In genomic region chr14:55148363-55148915, GRCm38 (mm10) we compare ENCODE assay signal across 8 mouse cellular contexts. TPM values are rescaled to one million over a fixed set of nuclear protein-coding genes. Genes with fewer than 3 reads are reported as not detected.
DNase-seq lines count a peak whose midpoint lies in the region; ATAC-seq and TF ChIP-seq lines count a peak whose summit lies in the region.
"Had no signal": no experiment of that assay in that cellular context is flagged by ENCODE, and none has a peak within 500 bp of the region (broad histone marks: within the 10 kb centered on the region; RNA-seq: fewer than 3 reads in every experiment).

No protein-coding gene starts in this region.

- no peak for ATAC-seq in embryonic facial prominence, embryonic 11.5 days (replicated peaks; ENCODE audit: insufficient number of reproducible peaks, low FRiP score, low TSS enrichment, low read depth)
- ATAC-seq in hindbrain, embryonic 12.5 days (ENCODE audit: low FRiP score): peak; percentile 68; the same call in 1 of the 2 replicates

- peak; percentile 46 for TF ChIP-seq CTCF in bone marrow, adult 2 months (IDR thresholded peaks at IDR 0.05; ENCODE audit: control insufficient read depth, insufficient read depth, low read length)

- no peak overlapping the region for H3K4me2 ChIP-seq in embryonic facial prominence, embryonic 11.5 days (ENCODE audit: low read depth, low read length)
- H3K4me2 ChIP-seq in hindbrain, embryonic 12.5 days (replicated peaks): no peak overlapping the region
- H3K4me2 ChIP-seq: limb, embryonic 15.5 days had no signal

- H3K4me3 ChIP-seq in bone marrow, adult 2 months (replicated peaks; ENCODE audit: control insufficient read depth, low read depth, low read length): no peak overlapping the region
- no peak overlapping the region for H3K4me3 ChIP-seq in embryonic facial prominence, embryonic 11.5 days (ENCODE audit: low read depth, low read length)
- H3K4me3 ChIP-seq in hindbrain, embryonic 12.5 days: no peak overlapping the region
- no peak overlapping the region for H3K4me3 ChIP-seq in midbrain, embryonic 10.5 days
- H3K4me3 ChIP-seq: limb, embryonic 15.5 days had no signal

- DNase-seq in MEL-GATA-1-ER (ENCODE audit: extremely low read depth, low read depth): peak; percentile 21
- DNase-seq in embryonic facial prominence, embryonic 11.5 days (ENCODE audit: low spot score): peak; percentile 86
- DNase-seq in layer of hippocampus, postnatal 10 days (ENCODE audit: low spot score in 2 of 2): peak; percentile 85 to 86
- peak; percentile 66 for DNase-seq in midbrain, embryonic 10.5 days (ENCODE audit: low spot score)
- peak; percentile 34 for DNase-seq in skeletal muscle tissue, adult 2 months (ENCODE audit: low read depth, low spot score)

- H3K36me3 ChIP-seq in embryonic facial prominence, embryonic 11.5 days (replicated peaks; ENCODE audit: control insufficient read depth, insufficient read depth, low read depth, low read length): no peaks in the 10 kb centered on the region
- no peaks in the 10 kb centered on the region for H3K36me3 ChIP-seq in hindbrain, embryonic 12.5 days
- H3K36me3 ChIP-seq in midbrain, embryonic 10.5 days: no peaks in the 10 kb centered on the region
- H3K36me3 ChIP-seq: limb, embryonic 15.5 days had no signal

- no peak overlapping the region for H3K9ac ChIP-seq in embryonic facial prominence, embryonic 11.5 days (replicated peaks; ENCODE audit: low read length)
- no peak overlapping the region for H3K9ac ChIP-seq in hindbrain, embryonic 12.5 days
- H3K9ac ChIP-seq: limb, embryonic 15.5 days had no signal

- no peaks in the 10 kb centered on the region; the same call in 1 of the 2 replicates for H3K4me1 ChIP-seq in bone marrow, adult 2 months (ENCODE audit: control insufficient read depth, insufficient read depth, low read length)
- H3K4me1 ChIP-seq in embryonic facial prominence, embryonic 11.5 days (ENCODE audit: control insufficient read depth, insufficient read depth, low read length): no peaks in the 10 kb centered on the region
- H3K4me1 ChIP-seq in hindbrain, embryonic 12.5 days: peaks cover 10% of the 10 kb centered on the region
- H3K4me1 ChIP-seq in midbrain, embryonic 10.5 days: peaks cover 13% of the 10 kb centered on the region

- H3K27ac ChIP-seq in bone marrow, adult 2 months (ENCODE audit: control insufficient read depth, insufficient read depth, low read depth, low read length, poor library complexity): no peak overlapping the region
- H3K27ac ChIP-seq in embryonic facial prominence, embryonic 11.5 days (replicated peaks; ENCODE audit: low read depth, low read length): no peak overlapping the region
- no peak overlapping the region for H3K27ac ChIP-seq in hindbrain, embryonic 12.5 days
- H3K27ac ChIP-seq in midbrain, embryonic 10.5 days (replicated peaks): no peak overlapping the region
- H3K27ac ChIP-seq: limb, embryonic 15.5 days had no signal

- H3K9me3 ChIP-seq in embryonic facial prominence, embryonic 11.5 days (replicated peaks; ENCODE audit: control insufficient read depth, low read length): no peaks in the 10 kb centered on the region
- no peaks in the 10 kb centered on the region for H3K9me3 ChIP-seq in hindbrain, embryonic 12.5 days (replicated peaks)
- H3K9me3 ChIP-seq in midbrain, embryonic 10.5 days (replicated peaks): no peaks in the 10 kb centered on the region
- H3K9me3 ChIP-seq: limb, embryonic 15.5 days had no signal

- no peak for TF ChIP-seq POLR2A in bone marrow, adult 2 months (IDR thresholded peaks at IDR 0.05; ENCODE audit: borderline replicate concordance, control insufficient read depth, low read depth, low read length)

- WGBS in bone marrow, adult 2 months: 34% methylated on average over 5 of the region's 5 CpGs
- 30% methylated on average over 5 of the region's 5 CpGs for WGBS in embryonic facial prominence, embryonic 11.5 days
- WGBS in hindbrain, embryonic 12.5 days: 29% methylated on average over 5 of the region's 5 CpGs
- WGBS in midbrain, embryonic 10.5 days: 33% methylated on average over 5 of the region's 5 CpGs

- H3K27me3 ChIP-seq in embryonic facial prominence, embryonic 11.5 days (ENCODE audit: control insufficient read depth, insufficient read depth, low read length): no peaks in the 10 kb centered on the region
- H3K27me3 ChIP-seq in hindbrain, embryonic 12.5 days: no peaks in the 10 kb centered on the region
- H3K27me3 ChIP-seq in midbrain, embryonic 10.5 days (ENCODE audit: low read depth, poor library complexity, severe bottlenecking): no peaks in the 10 kb centered on the region
- H3K27me3 ChIP-seq: limb, embryonic 15.5 days had no signal

RNA-seq across cellular contexts. Expression of gene Jph4, which starts 31.7 kb away (rescaled TPM):
- not detected in 2 replicates for polyA plus RNA-seq in bone marrow, adult 2 months (2011; ENCODE audit: insufficient read depth, insufficient read length, low replicate concordance, missing spikeins)
- 1.2 and 1.3 TPM in 2 replicates for polyA plus RNA-seq in embryonic facial prominence, embryonic 11.5 days (2014; fragmentation: Nextera tagmentation; extraction: Ambion mirVana)
- polyA plus RNA-seq in hindbrain, embryonic 12.5 days (2016; fragmentation: Nextera tagmentation; extraction: Ambion mirVana): 10.5 and 11.5 TPM in 2 replicates
- 100 to 1,000 TPM; 410 to 431 TPM for total RNA-seq in layer of hippocampus, postnatal 10 days (2021)
- polyA plus RNA-seq in midbrain, embryonic 10.5 days (2016; fragmentation: Nextera tagmentation; extraction: Ambion mirVana): 0.53 and 1.2 TPM in 2 replicates

RNA-seq across cellular contexts. Expression of gene Ap1g2, which starts 42.0 kb away (rescaled TPM):
- 64.8 and 112 TPM in 2 replicates for polyA plus RNA-seq in bone marrow, adult 2 months (2011; ENCODE audit: insufficient read depth, insufficient read length, low replicate concordance, missing spikeins)
- 8.4 and 13.4 TPM in 2 replicates for polyA plus RNA-seq in embryonic facial prominence, embryonic 11.5 days (2014; fragmentation: Nextera tagmentation; extraction: Ambion mirVana)
- polyA plus RNA-seq in hindbrain, embryonic 12.5 days (2016; fragmentation: Nextera tagmentation; extraction: Ambion mirVana): 9.4 and 10.1 TPM in 2 replicates
- 10 to 100 TPM; 19.2 to 20.6 TPM for total RNA-seq in layer of hippocampus, postnatal 10 days (2021)
- 12.7 and 15.0 TPM in 2 replicates for polyA plus RNA-seq in midbrain, embryonic 10.5 days (2016; fragmentation: Nextera tagmentation; extraction: Ambion mirVana)

RNA-seq across cellular contexts. Expression of gene Thtpa, which starts 53.9 kb away (rescaled TPM):
- 2.6 and 6.5 TPM in 2 replicates for polyA plus RNA-seq in bone marrow, adult 2 months (2011; ENCODE audit: insufficient read depth, insufficient read length, low replicate concordance, missing spikeins)
- polyA plus RNA-seq in embryonic facial prominence, embryonic 11.5 days (2014; fragmentation: Nextera tagmentation; extraction: Ambion mirVana): 19.0 and 19.6 TPM in 2 replicates
- polyA plus RNA-seq in hindbrain, embryonic 12.5 days (2016; fragmentation: Nextera tagmentation; extraction: Ambion mirVana): 27.3 and 27.7 TPM in 2 replicates
- 10 to 100 TPM; 26.5 to 31.1 TPM for total RNA-seq in layer of hippocampus, postnatal 10 days (2021)
- polyA plus RNA-seq in midbrain, embryonic 10.5 days (2016; fragmentation: Nextera tagmentation; extraction: Ambion mirVana): 28.1 and 30.8 TPM in 2 replicates

RNA-seq across cellular contexts. Expression of gene Zfhx2, which starts 56.3 kb away (rescaled TPM):
- 4.0 and 5.3 TPM in 2 replicates for polyA plus RNA-seq in bone marrow, adult 2 months (2011; ENCODE audit: insufficient read depth, insufficient read length, low replicate concordance, missing spikeins)
- polyA plus RNA-seq in embryonic facial prominence, embryonic 11.5 days (2014; fragmentation: Nextera tagmentation; extraction: Ambion mirVana): 4.5 and 6.0 TPM in 2 replicates
- polyA plus RNA-seq in hindbrain, embryonic 12.5 days (2016; fragmentation: Nextera tagmentation; extraction: Ambion mirVana): 30.9 and 33.1 TPM in 2 replicates
- total RNA-seq in layer of hippocampus, postnatal 10 days (2021): 10 to 100 TPM; 34.0 to 39.3 TPM
- 7.6 and 12.5 TPM in 2 replicates for polyA plus RNA-seq in midbrain, embryonic 10.5 days (2016; fragmentation: Nextera tagmentation; extraction: Ambion mirVana)

Comparison
In these comparisons a context has a peak if more than half of its experiments do, and no peak if none do; other contexts are left out.
1. DNase-seq: peak in every context shown above with its lines; median percentile 86 in embryonic facial prominence, embryonic 11.5 days; 86 in layer of hippocampus, postnatal 10 days; 66 in midbrain, embryonic 10.5 days; 34 in skeletal muscle tissue, adult 2 months; 21 in MEL-GATA-1-ER.